Mouse (Mus musculus) brain, embryonic 14.5 days (tissue): ENCODE measurements around the gene Btc.

ENCODE experiments used
- CTCF ChIP-seq: fragments of 200-500 bp; IDR thresholded peaks from 2 replicates; pipeline ENCODE4 v1.5.1; 2012; ENCODE audit warnings: inconsistent platforms, mild to moderate bottlenecking, moderate library complexity, borderline replicate concordance; ENCODE audit not compliant: insufficient read depth, insufficient read length; ENCODE audit errors: extremely low read depth
- POLR2A ChIP-seq: fragments of 200-500 bp; IDR thresholded peaks from 2 replicates; pipeline ENCODE4 v1.6.1; 2012; ENCODE audit warnings: mild to moderate bottlenecking, inconsistent platforms, borderline replicate concordance; ENCODE audit not compliant: poor library complexity, insufficient read depth, insufficient read length, severe bottlenecking; ENCODE audit errors: extremely low read depth

DNA sequence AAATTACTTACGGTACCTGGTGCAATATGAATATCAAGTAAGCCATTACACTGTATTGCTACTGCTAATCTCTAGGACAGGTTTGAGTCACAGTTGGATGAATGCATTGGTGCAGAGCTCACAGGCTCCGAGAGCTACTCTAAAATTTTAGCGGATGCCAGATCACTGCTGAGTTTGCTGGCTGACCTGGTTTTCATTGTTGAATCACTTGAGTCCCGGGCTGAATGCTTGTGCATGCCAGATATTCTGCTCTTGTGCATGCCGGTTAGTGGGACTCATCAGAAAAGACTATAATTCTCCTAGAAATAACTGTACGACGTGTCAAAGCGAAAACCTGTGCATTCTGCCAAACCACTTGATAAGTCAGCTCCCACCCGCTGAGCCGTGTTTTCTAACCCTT lies 35.9 kb downstream of the Btc start:
- no peak for TF ChIP-seq CTCF
- TF ChIP-seq POLR2A, result no peak
